Mouse (Mus musculus) thymus, postnatal 36 days (tissue): ENCODE measurements around the gene Hnrnpul1.

Source experiments
- DNase-seq, 2 experiments: peaks; one replicate each; pipeline ENCODE4 v3.0.0; 2022; ENCODE audit warnings: mixed read lengths in 2 of 2

Gene Hnrnpul1

DNA sequence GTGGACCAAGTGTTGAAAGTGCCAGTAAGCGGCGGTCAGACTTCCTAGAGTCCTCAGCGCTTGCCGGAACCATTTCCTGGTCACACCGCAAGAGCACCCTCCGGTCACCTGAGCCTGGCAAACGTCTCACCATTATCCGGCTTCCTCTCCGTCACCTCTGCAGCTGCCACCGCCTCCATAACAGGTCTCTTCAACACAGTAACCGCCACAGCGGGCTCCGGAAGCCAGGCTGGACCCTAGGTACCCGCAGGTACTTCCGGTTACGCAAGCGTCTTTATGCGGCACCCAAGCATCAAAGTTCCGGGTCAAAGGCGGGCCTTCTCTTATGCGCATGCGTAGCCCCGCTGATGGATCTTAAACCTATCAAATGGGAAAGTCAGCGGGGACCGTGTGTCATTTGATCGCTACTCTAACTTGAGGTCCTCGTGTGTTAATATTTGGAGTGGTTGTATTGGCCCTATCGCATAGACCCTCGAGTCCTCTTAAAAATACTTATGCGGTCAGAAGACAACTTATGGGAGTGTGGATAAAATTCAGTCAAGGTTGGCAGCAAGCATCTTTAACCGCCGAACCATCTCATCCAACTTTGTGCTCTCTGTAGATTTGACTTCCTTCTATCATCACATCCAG, 35.7 kb downstream of the Hnrnpul1 start, which contains the start of gene Ccdc97:
Gene Ccdc97, minus strand, starts transcription at position 301 of the 630 bp plus-strand sequence.
- DNase-seq = peak; percentile 87 to 91

DNA sequence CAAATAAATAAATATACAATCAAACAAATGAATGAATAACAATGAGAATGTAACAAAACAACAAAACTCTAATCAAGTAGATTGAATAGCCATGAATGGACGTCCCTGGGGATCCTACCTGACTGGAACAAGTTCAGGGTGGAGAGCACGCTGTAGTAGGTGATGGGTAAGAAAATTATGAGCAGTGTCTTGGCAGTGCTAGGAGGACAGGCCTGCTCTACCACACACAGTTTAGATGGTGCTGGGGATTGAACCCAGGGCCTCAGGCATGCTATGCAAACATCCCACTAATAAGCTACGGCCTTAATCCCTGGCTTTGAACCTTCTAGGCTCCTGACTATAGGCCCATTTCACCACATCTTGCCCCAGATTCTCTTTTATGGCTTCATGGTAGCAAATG, 37.1 kb downstream of the Hnrnpul1 start:
- DNase-seq = no peak

DNA sequence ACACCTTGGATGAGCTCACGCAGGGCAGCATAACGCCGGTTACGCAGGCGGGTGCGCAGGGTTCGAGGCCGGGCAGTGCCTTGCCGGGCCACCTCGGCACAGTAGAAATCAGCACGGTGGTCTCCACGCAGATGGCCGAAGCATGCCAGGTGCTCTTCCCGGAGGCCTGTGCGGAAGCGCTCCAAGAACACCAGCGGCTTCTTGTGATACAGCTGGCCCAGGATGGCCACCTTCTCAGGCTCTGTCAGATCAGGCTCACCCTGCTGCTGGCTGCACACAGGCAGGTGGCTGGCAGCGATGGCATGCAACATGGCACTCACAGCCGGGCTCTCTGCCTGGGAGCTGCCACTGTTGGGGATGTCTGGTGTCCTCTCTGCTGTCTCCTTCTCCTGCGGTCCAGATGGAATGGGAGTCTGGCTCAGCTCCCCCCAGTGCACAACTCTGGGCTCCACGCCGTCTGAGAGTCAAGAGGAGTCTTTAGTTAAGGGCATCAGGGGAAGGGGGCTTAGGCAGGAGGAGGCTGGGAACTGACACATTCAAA, 38.8 kb downstream of the Hnrnpul1 start:
- DNase-seq = no peak

- no peak for DNase-seq
Measured at GRCm38 (mm10) chr7:25714581-25714980, 40.0 kb downstream of the Hnrnpul1 start.

GRCm38 (mm10) chr7:25712801-25713200, 41.8 kb downstream of the Hnrnpul1 start:
- DNase-seq = no peak

DNA sequence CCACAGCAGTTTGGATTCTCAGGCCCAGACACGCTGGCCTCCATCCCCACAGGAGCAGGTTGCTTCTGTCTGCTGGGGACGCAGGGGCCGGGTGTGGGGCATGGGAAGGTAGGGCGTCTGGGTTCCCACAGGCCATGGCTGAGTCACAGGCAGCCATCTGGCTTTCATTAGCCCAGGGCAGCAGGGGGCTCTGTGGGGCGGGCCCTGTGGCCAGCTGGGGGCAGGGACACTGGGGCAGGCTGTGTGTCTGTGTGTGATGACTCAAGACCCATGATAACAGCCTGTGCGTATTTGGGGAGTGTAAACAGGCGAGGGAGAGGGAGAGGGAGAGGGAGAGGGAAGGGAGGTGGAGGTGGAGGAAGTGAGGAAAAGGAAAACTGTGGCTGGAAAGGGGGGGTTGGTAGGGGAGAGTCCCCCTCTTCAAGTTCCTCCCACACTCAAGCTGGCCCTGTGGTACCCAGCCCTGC, 42.8 kb downstream of the Hnrnpul1 start:
- peak in 1 of 2 experiments; percentile 22 for DNase-seq

GRCm38 (mm10) chr7:25711165-25711564, 43.4 kb downstream of the Hnrnpul1 start:
- no peak for DNase-seq

DNA sequence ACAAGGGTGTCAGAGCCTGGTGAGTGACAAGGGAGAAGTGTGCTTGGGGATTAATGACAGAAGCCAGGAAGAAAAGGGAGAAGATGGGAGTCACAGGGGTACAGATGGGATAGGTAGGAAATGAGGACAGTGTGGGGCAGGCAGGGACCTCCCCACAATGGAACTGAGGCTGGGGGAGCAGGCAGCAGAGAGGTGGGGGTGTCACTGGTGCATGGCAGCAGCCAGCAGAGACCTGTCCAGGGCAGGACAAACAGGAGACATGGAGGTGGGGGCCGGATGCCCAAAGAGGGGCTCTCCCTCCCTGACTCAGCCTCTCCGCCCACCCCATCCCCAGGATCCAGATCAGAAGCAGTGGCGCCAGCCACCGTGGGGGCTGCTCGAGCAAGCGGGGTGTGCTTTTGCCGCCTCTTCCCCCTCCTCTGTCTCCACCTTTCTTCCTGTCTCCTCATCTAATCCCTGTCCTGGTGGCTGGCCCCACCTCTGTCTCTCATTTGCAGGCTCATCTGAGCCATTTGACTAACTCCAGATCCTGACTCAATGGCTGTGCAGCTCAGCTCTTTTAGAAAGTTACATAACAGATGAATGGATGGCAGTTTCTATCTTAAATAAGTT, 43.9 kb downstream of the Hnrnpul1 start:
- DNase-seq = peak in 1 of 2 experiments; percentile 40

- peak in 1 of 2 experiments; percentile 25 for DNase-seq
Measured at GRCm38 (mm10) chr7:25709961-25710360, 44.6 kb downstream of the Hnrnpul1 start.

- DNase-seq = peak in 1 of 2 experiments; percentile 19
Measured at GRCm38 (mm10) chr7:25707581-25708292, 46.8 kb downstream of the Hnrnpul1 start.

- DNase-seq = no peak
Measured at GRCm38 (mm10) chr7:25706578-25707170, 47.9 kb downstream of the Hnrnpul1 start.

GRCm38 (mm10) chr7:25705801-25706251, 48.7 kb downstream of the Hnrnpul1 start:
- no peak for DNase-seq

DNA sequence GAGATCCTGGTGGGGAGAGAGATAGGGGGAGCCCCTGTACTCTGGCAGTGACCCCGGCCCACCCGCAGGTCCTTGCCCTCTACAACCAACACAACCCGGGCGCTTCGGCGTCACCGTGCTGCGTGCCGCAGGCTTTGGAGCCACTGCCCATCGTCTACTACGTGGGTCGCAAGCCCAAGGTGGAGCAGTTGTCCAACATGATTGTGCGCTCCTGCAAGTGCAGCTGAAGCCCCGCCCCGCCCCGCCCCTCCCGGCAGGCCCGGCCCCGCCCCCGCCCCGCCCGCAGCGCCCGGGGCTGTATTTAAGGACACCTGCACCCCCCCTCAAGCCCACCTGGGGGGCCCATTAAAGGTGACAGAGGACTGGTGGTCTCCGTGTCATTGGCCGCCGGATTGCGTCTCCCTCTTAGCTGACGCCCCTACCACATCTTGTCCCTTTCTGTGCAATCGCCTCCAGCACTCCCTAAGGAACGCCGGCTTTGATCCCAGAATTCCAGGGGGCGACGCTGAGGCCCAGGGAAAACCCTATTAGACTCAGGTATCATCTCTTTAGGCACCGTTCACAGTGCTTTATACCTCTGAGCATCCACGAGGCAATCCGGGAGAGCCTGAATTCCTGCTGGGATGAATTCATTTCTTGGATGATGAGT, 49.7 kb downstream of the Hnrnpul1 start:
- DNase-seq = peak in 1 of 2 experiments; percentile 18

DNA sequence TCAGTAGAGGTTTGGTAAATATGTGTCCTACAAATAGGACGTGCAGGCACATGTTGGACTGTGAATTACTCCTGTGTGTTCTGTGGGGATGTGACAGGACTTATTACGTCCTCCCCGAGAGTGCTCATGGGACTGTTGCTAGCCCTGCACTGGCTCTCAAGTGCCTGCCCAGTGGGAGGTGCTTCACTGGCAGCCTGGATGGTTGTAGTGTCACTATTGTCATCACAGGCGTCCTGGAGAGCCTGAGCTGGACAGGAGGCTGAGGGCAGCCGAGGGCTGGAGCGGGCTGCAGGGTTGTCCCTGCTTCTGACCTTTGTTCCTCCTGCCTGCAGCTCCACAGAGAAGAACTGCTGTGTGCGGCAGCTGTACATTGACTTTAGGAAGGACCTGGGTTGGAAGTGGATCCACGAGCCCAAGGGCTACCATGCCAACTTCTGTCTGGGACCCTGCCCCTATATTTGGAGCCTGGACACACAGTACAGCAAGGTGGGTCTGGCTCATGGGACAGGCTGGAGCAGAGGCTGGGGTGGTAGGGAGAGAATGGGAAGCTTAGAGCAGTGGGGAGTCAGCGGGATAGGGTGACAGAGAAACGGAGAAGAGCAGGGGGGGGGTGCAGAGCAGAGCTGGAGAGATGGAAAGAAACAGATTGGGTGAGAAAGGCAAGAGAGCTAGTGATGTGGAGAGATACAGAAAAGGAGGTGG, 50.6 kb downstream of the Hnrnpul1 start:
- no peak for DNase-seq

GRCm38 (mm10) chr7:25702350-25702749, 52.2 kb downstream of the Hnrnpul1 start:
- DNase-seq = no peak

DNA sequence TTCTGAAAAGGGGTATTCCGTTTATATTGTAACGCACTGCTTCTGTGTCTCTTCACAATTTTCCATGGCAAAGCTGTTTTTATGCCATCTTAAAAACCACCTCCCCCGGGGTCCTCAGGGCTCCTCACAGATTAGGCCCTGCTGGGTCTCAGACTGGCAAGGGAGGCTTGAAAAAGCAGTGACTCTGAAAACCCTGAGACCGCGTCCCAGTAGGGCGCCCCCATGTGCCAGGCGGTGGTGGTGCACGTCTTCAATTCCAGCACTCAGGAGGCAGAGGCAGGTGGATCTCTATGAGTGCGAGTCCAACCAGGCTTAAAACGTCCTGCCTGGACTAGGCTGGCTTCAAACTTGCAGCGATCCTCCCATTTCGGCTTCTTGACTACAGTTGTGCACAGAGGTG, 53.8 kb downstream of the Hnrnpul1 start:
- DNase-seq = peak in 1 of 2 experiments; percentile 16

- peak in 1 of 2 experiments; percentile 12 for DNase-seq
Measured at GRCm38 (mm10) chr7:25699851-25700250, 54.7 kb downstream of the Hnrnpul1 start.

DNA sequence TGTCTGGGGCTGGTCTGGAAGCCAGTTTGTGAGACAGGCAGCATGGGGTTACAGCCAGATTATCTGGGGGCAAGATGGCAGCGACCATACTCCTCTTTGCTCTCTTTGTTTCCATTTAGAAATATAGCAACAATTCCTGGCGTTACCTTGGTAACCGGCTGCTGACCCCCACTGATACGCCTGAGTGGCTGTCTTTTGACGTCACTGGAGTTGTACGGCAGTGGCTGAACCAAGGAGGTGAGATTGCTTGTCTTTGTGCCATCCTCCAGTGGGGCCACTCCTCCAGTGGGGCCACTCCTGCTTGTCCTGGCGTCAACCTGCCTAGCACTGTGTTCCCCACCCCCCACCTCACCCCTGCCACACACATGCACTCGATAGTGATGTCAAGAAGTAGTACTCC, 60.5 kb downstream of the Hnrnpul1 start:
- no peak for DNase-seq

- no peak for DNase-seq
Measured at GRCm38 (mm10) chr7:25690051-25690450, 64.5 kb downstream of the Hnrnpul1 start.

DNA sequence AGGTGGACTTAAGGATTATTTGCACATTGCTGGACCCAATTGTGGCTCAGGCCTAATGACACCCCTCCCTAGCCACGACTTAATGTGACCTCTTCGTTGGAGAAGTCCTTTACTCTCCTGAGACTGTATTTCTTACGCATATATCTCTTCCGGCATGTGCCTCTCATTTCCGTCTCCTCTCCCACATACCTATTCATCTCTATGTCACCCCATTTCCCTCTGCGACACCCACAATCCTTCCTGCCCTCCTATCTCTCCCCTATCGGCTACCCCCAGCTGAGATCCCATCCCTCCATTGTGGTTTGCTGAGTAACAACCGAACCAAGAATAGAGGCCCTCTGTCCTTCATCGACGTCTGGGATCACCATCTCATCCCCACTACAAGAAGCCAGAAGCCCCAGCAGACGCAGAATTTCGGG, 64.9 kb downstream of the Hnrnpul1 start:
- peak in 1 of 2 experiments; percentile 40 for DNase-seq

DNA sequence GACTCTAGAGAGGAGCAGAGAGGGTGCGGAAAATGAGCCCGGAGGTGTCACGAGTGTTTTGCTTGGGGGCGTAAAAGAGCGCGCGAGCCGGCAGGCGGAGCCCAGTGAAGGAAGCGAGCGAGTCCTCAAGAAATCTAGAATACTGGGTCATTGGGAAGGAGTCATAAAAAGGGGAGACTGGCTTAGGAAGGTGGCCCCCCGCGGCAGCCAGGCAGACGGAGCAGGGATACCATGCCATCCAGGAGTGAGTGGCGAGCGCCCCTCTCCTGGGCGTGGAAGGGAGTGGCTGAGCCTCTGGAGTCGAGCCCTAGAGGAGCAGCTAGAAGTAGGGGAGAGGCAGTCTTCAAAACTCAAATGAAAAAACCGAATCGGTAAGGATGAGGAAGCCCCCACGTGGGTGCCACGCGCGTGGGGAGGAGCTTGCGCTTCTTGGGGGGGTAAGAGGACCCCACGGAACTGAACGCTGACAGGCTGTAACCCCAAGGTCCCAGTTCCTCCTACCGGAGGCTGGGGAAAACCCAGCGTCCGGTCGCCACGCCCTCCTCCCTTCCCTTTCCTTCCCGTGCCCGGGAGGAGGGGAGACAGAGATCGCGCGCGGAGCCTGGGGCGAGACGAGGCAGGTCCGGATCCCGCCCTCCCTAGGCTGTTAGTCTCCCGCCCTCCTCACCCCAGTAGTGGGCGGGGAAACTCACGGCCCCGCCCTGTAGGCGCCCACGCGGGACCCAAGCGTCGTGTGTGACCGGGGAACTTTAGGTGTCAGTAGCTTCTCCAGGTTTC, 65.6 kb downstream of the Hnrnpul1 start:
- DNase-seq = peak; percentile 77 to 87
